Mouse (Mus musculus): ENCODE measurements around the gene Cyb5r2. TPM values are rescaled to one million over a fixed set of nuclear protein-coding genes. Genes with fewer than 3 reads are reported as not detected.

Gene Cyb5r2
- polyA plus RNA-seq, 1 experiment: not detected

- H3K36me3 ChIP-seq (replicated peaks; ENCODE audit: low read length): no peaks in the 10 kb centered on the region
- H3K4me3 ChIP-seq (replicated peaks): no peak overlapping the region
- H3K4me1 ChIP-seq: peaks cover 4% of the 10 kb centered on the region
- peaks cover 9% of the 10 kb centered on the region for H3K27me3 ChIP-seq (replicated peaks)
- TF ChIP-seq GATA1 (IDR thresholded peaks at IDR 0.05; ENCODE audit: borderline replicate concordance, low read length) (no peak), FLI1 (IDR thresholded peaks at IDR 0.05; ENCODE audit: low read length) (no peak)
- H3K9me3 ChIP-seq: no peaks in the 10 kb centered on the region
Observed at GRCm38 (mm10) chr7:107702461-107703380, 55.1 kb downstream of the Cyb5r2 start.

GRCm38 (mm10) chr7:107700646-107701045, 57.2 kb downstream of the Cyb5r2 start:
- Histone ChIP-seq H3K4me3 (replicated peaks) (no peak overlapping the region), H3K4me1 (no peaks in the 10 kb centered on the region), H3K27me3 (replicated peaks) (peaks cover 6% of the 10 kb centered on the region), H3K36me3 (replicated peaks; ENCODE audit: low read length) (no peaks in the 10 kb centered on the region), H3K9me3 (no peaks in the 10 kb centered on the region)
- no peak for TF ChIP-seq GATA1 (IDR thresholded peaks at IDR 0.05; ENCODE audit: borderline replicate concordance, low read length)

- H3K4me1 ChIP-seq: no peaks in the 10 kb centered on the region
- TF ChIP-seq FLI1 (IDR thresholded peaks at IDR 0.05; ENCODE audit: low read length) (no peak), GATA1 (IDR thresholded peaks at IDR 0.05; ENCODE audit: borderline replicate concordance, low read length) (no peak)
- peaks cover 4% of the 10 kb centered on the region for H3K27me3 ChIP-seq (replicated peaks)
- no peak overlapping the region for H3K4me3 ChIP-seq (replicated peaks)
- H3K36me3 ChIP-seq (replicated peaks; ENCODE audit: low read length): no peaks in the 10 kb centered on the region
- no peaks in the 10 kb centered on the region for H3K9me3 ChIP-seq
Observed at GRCm38 (mm10) chr7:107699926-107700325, 57.9 kb downstream of the Cyb5r2 start.

Other genes starting within 250 kb of the Cyb5r2 start
- gene Olfml1, start 190.6 kb downstream of the Cyb5r2 start, polyA plus RNA-seq (2012; ENCODE audit: insufficient read depth, low replicate concordance): not detected in 2 replicates
- 0.66 and 1.6 TPM in 2 replicates for gene Ppfibp2, start 162.8 kb downstream of the Cyb5r2 start, polyA plus RNA-seq (2012; ENCODE audit: insufficient read depth, low replicate concordance)
- gene 5330417H12Rik, start 132.9 kb downstream of the Cyb5r2 start, polyA plus RNA-seq (2012; ENCODE audit: insufficient read depth, low replicate concordance): not detected in 2 replicates
- not detected in 2 replicates for gene Ovch2, start 43.2 kb upstream of the Cyb5r2 start, polyA plus RNA-seq (2012; ENCODE audit: insufficient read depth, low replicate concordance)
- gene Olfr467, start 54.2 kb upstream of the Cyb5r2 start, polyA plus RNA-seq (2012; ENCODE audit: insufficient read depth, low replicate concordance): not detected in 2 replicates
- not detected in 2 replicates for gene Olfr469, start 67.5 kb upstream of the Cyb5r2 start, polyA plus RNA-seq (2012; ENCODE audit: insufficient read depth, low replicate concordance)
- not detected in 2 replicates for gene Olfr470, start 89.5 kb upstream of the Cyb5r2 start, polyA plus RNA-seq (2012; ENCODE audit: insufficient read depth, low replicate concordance)
- gene Olfr472, start 139.9 kb upstream of the Cyb5r2 start, polyA plus RNA-seq (2012; ENCODE audit: insufficient read depth, low replicate concordance): not detected in 2 replicates
- gene Olfr473, start 172.4 kb upstream of the Cyb5r2 start, polyA plus RNA-seq (2012; ENCODE audit: insufficient read depth, low replicate concordance): 2.0 TPM in 1 of 2 replicates, not detected in the other
- gene Olfr474, start 196.6 kb upstream of the Cyb5r2 start, polyA plus RNA-seq (2012; ENCODE audit: insufficient read depth, low replicate concordance): not detected in 2 replicates
- not detected in 2 replicates for gene Olfr476, start 206.8 kb upstream of the Cyb5r2 start, polyA plus RNA-seq (2012; ENCODE audit: insufficient read depth, low replicate concordance)
- not detected in 2 replicates for gene Olfr477, start 228.7 kb upstream of the Cyb5r2 start, polyA plus RNA-seq (2012; ENCODE audit: insufficient read depth, low replicate concordance)

All from megakaryocyte, embryonic 14.5 days (primary cell).